Mouse (Mus musculus) limb, embryonic 12.5 days (tissue): Measurements from ENCODE around the gene Klri1. TPM values are rescaled to one million over a fixed set of nuclear protein-coding genes. Genes with fewer than 3 reads are reported as not detected.
"Not testable (repeated sequence)": the region's sequence is repeated elsewhere in the genome, so short reads cannot be mapped to it uniquely, and the experiment has no call there.

Experiments
- ATAC-seq: fragments of 200-750 bp; cut with Nextera tagmentation; 2 replicates; pipeline ENCODE4 v1.8.0; 2017; ENCODE audit warnings: low read depth, moderate TSS enrichment; ENCODE audit not compliant: insufficient number of reproducible peaks, insufficient read depth, low FRiP score, low TSS enrichment
- H3K27ac ChIP-seq: fragments of 300-500 bp; sonication (generic); 2 replicates; pipeline ENCODE4 v1.5.1; 2016; ENCODE audit warnings: mild to moderate bottlenecking, moderate library complexity
- H3K27me3 ChIP-seq: fragments of 300-500 bp; sonication (generic); 2 replicates; pipeline ENCODE4 v1.6.1; 2016; ENCODE audit warnings: mild to moderate bottlenecking, moderate library complexity
- H3K36me3 ChIP-seq: fragments of 300-500 bp; sonication (generic); 2 replicates; pipeline ENCODE4 v1.6.1; 2016; ENCODE audit warnings: mild to moderate bottlenecking, moderate library complexity
- H3K4me1 ChIP-seq: fragments of 300-500 bp; sonication (generic); replicated peaks from 2 replicates; pipeline ENCODE4 v1.6.1; 2016
- H3K4me2 ChIP-seq: fragments of 300-500 bp; sonication (generic); 2 replicates; pipeline ENCODE4 v1.6.1; 2016; ENCODE audit warnings: mild to moderate bottlenecking, moderate library complexity
- H3K4me3 ChIP-seq: fragments of 300-500 bp; sonication (generic); replicated peaks from 2 replicates; pipeline ENCODE4 v1.5.1; 2016; ENCODE audit warnings: mild to moderate bottlenecking
- H3K9ac ChIP-seq: fragments of 300-500 bp; sonication (generic); replicated peaks from 2 replicates; pipeline ENCODE4 v1.6.1; 2016; ENCODE audit warnings: mild to moderate bottlenecking, moderate library complexity
- H3K9me3 ChIP-seq: fragments of 300-500 bp; sonication (generic); 2 replicates; pipeline ENCODE4 v1.6.1; 2016; ENCODE audit warnings: mild to moderate bottlenecking, moderate library complexity
- WGBS: fragments of 180-500 bp; shearing (Covaris S2); methylation state at CpG from one replicate; pipeline ENCODE4 v1.1.7; 2016; 5-methylcytosine and 5-hydroxymethylcytosine counted together
- microRNA-seq: library from miRNA; unstranded; fragments of <30 nt; microRNA quantifications from one replicate; pipeline ENCODE4, GENCODE M21; 2017
- polyA plus RNA-seq: library from polyadenylated mRNA; unstranded; fragments of >200 nt; fragmentation: Nextera tagmentation; extraction: Ambion mirVana; gene quantifications from 2 replicates; pipeline ENCODE4 v1.2.1, GENCODE M21; 2016

Klri1 gene
- polyA plus RNA-seq, 1 experiment from 2014 or later, result not detected

- WGBS, result 87% methylated on average over 3 of the region's 3 CpGs
- no peak within 1 kb of the TSS for H3K4me3 ChIP-seq
- no peaks in the 10 kb centered on the region for H3K4me1 ChIP-seq
- no peak for ATAC-seq
- no peak within 1 kb of the TSS for H3K9ac ChIP-seq
- H3K36me3 ChIP-seq, result no peaks in the 10 kb centered on the region
- no peaks in the 10 kb centered on the region for H3K9me3 ChIP-seq
- no peaks in the 10 kb centered on the region for H3K27me3 ChIP-seq
- no peak within 1 kb of the TSS for H3K4me2 ChIP-seq
- no peak within 1 kb of the TSS for H3K27ac ChIP-seq
Observed at GRCm38 (mm10) chr6:129678873-129679272, 38.1 kb downstream of the Klri1 start, which contains the start of gene Klrc1. TSS of gene Klrc1 (minus strand) at chr6:129678973.

GRCm38 (mm10) chr6:129661301-129661700 lies 55.6 kb downstream of the Klri1 start:
- not testable (repeated sequence) for H3K4me2 ChIP-seq, H3K4me3 ChIP-seq, H3K27ac ChIP-seq, H3K9ac ChIP-seq, H3K36me3 ChIP-seq, ATAC-seq, H3K9me3 ChIP-seq, H3K27me3 ChIP-seq, H3K4me1 ChIP-seq
- WGBS, result no CpG with 5 or more reads among the region's 3 CpGs

DNA sequence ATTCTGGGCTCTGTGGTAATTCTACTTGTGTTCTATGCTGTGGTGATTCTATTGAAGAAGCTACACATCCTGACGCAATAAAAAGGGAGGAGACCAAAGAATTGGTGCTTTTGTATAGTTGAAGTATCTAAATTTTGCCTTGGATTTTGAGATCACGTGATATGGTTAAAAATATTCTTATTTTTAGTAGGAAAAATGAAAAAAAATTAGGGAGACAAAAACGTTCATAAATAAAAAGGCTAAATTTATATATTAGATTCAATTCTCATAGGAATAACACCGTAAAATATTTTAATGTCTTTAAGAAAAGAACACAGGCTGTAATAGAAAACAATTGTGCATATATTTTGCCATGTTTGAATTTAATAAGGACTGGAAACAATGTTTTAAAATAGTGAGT lies 56.3 kb downstream of the Klri1 start, which contains the start of gene Klrc2:
Gene Klrc2, minus strand, starts transcription at position 101 of the 400 bp plus-strand sequence.
- ATAC-seq, H3K4me1 ChIP-seq, H3K27me3 ChIP-seq, H3K27ac ChIP-seq, H3K36me3 ChIP-seq, H3K9ac ChIP-seq, H3K9me3 ChIP-seq, H3K4me3 ChIP-seq, H3K4me2 ChIP-seq: not testable (repeated sequence)
- WGBS, result 79% methylated on average over 4 of the region's 4 CpGs

Small RNA genes within 50 kb of the gene (microRNA-seq; reads per million reads assigned to microRNA genes)
- gene Mir680-1, result not detected

Other genes starting within 250 kb of the Klri1 start
- not detected in 2 replicates for gene Olr1, start 210.0 kb downstream of the Klri1 start, polyA plus RNA-seq
- not detected in 2 replicates for gene Tmem52b, start 204.6 kb downstream of the Klri1 start, polyA plus RNA-seq
- 46.4 and 46.6 TPM in 2 replicates for gene Gabarapl1, start 184.0 kb downstream of the Klri1 start, polyA plus RNA-seq
- not detected in 2 replicates for gene Klre1, start 139.2 kb downstream of the Klri1 start, polyA plus RNA-seq
- gene Klrd1, start 125.3 kb downstream of the Klri1 start, polyA plus RNA-seq, result not detected in 2 replicates
- gene Klrk1, start 93.3 kb downstream of the Klri1 start, polyA plus RNA-seq, result not detected in 2 replicates
- not detected in 2 replicates for gene Klrc3, start 73.8 kb downstream of the Klri1 start, polyA plus RNA-seq
- not detected in 2 replicates for gene Klrc2, start 56.4 kb downstream of the Klri1 start, polyA plus RNA-seq
- not detected in 2 replicates for gene Klrc1, start 38.2 kb downstream of the Klri1 start, polyA plus RNA-seq
- gene Klri2, start 23.4 kb upstream of the Klri1 start, polyA plus RNA-seq, result not detected in 2 replicates
- gene Gm156, start 67.1 kb upstream of the Klri1 start, polyA plus RNA-seq, result not detected in 2 replicates
- gene Gm17631, start 145.5 kb upstream of the Klri1 start, polyA plus RNA-seq, result not detected in 2 replicates
- not detected in 2 replicates for gene Klra17, start 159.5 kb upstream of the Klri1 start, polyA plus RNA-seq
- not detected in 2 replicates for gene Klra5, start 200.5 kb upstream of the Klri1 start, polyA plus RNA-seq